Mouse (Mus musculus): ENCODE data around the gene Rnaseh1. TPM values are rescaled to one million over a fixed set of nuclear protein-coding genes. Genes with fewer than 3 reads are reported as not detected.

The Rnaseh1 gene
- polyA plus RNA-seq (2015; fragmentation: Nextera tagmentation; extraction: Ambion mirVana), result 17.3 and 20.4 TPM in 2 replicates

DNA sequence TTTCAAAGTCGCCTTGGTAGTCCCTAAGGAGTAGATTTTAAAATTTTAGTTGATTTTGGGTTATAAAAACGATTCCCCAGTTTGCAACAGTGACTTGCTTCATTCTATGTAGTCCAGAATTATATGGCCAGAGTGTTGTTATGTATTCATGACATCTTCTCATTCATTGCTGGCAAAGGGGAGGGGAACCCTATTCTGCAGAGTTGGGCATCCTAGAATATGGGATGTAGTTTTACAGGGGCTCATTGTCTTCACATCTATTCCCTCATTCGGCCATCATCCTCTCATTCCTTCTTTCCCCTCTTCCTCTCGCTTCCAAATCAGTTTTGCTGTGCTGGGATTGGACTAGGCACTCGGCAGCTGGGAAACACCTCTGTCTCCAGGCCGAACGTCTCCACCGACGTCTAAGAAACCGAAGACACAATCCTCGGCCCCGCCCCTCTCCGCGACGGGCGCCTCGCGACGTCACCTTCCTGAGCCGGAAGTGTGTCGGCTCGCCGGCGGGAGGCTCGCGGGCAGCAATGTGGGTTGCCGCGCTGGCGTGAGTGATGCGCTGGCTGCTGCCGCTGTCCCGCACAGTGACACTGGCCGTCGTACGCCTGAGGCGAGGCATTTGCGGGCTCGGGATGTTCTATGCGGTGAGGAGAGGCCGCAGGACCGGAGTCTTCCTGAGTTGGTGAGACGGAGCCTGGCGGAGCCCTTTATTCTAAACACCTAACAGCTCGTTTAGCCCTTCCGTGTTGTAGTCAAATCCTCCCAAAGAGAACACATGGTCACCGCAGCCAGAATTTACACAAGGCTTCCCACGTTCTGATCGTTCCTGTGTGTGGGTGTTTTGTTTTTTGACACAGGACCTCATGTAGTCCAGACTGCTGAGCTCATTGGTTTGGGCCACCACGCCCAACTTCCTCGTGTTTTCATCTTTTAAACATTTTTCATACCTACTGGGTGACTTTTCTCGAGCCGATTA, at the start of gene Rnaseh1:
Gene Rnaseh1 (plus strand): TSS at position 462 of the 970 bp plus-strand sequence.
- Histone ChIP-seq H3K9ac (peak within 1 kb of the TSS; percentile 76), H3K27me3 (no peaks in the 10 kb centered on the region), H3K4me1 (replicated peaks) (peaks cover 12% of the 10 kb centered on the region), H3K4me2 (peak within 1 kb of the TSS; percentile 69), H3K27ac (peak within 1 kb of the TSS; percentile 50), H3K9me3 (replicated peaks) (no peaks in the 10 kb centered on the region), H3K36me3 (peaks cover 7% of the 10 kb centered on the region; the same call in 1 of the 2 replicates), H3K4me3 (peak within 1 kb of the TSS; percentile 90)
- 1% methylated on average over 52 of the region's 52 CpGs for WGBS
- ATAC-seq (replicated peaks; ENCODE audit: insufficient number of reproducible peaks, insufficient read depth, low FRiP score, low read depth), result peak; percentile 85

DNA sequence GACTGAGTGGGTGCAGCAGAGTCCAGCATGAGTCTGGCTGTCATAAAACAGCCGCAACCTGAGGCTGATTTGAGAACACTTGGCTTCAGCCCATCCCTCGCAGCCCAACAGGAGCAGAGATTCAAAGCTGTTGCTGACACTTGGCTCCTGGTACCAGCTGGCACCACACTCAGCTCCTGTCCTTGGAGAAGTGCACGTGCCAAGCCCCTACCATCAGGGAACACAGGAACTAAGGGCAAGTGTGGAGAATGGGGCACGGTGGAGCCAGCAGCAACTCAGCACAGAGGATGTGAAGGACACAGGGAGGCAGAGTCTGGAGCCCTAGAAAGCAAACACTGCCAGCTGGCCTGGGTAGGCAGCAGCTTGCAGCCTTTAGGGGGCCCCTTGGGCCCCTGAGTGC, 47.1 kb upstream of the Rnaseh1 start:
- H3K27ac ChIP-seq, result no peak overlapping the region
- H3K36me3 ChIP-seq, result no peaks in the 10 kb centered on the region
- WGBS, result 20% methylated on average over 4 of the region's 4 CpGs
- H3K4me3 ChIP-seq, result no peak overlapping the region
- ATAC-seq (replicated peaks; ENCODE audit: insufficient number of reproducible peaks, insufficient read depth, low FRiP score, low read depth), result no peak; the same call in 1 of the 2 replicates
- no peak overlapping the region for H3K4me2 ChIP-seq
- H3K27me3 ChIP-seq, result no peaks in the 10 kb centered on the region
- H3K4me1 ChIP-seq (replicated peaks), result peaks cover 14% of the 10 kb centered on the region
- no peak overlapping the region for H3K9ac ChIP-seq
- H3K9me3 ChIP-seq (replicated peaks), result no peaks in the 10 kb centered on the region

DNA sequence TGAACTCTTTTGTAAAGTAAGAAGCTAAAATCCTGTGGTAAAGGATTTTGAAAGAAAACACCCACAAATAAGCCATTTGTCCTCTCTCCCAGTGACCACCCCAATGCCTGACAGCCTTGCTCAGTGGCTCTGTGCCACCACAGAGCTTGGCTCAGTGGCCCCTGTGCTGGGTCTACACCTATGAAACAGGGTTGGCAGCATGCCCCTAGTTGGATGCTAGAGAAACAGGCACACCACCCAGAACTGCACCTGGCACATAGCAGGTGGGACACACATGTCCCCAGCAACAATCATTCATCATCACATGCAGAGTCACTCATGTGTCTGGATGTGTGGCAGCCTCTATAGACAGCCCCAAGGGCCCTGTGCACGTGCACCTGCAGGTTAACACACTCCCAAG, 45.9 kb upstream of the Rnaseh1 start:
- peaks cover 17% of the 10 kb centered on the region for H3K4me1 ChIP-seq (replicated peaks)
- H3K9ac ChIP-seq, result no peak overlapping the region
- no peak overlapping the region for H3K4me2 ChIP-seq
- WGBS, result 55% methylated on average over 1 of the region's 1 CpGs
- no peak overlapping the region for H3K27ac ChIP-seq
- no peaks in the 10 kb centered on the region for H3K9me3 ChIP-seq (replicated peaks)
- no peak overlapping the region for H3K4me3 ChIP-seq
- no peaks in the 10 kb centered on the region for H3K27me3 ChIP-seq
- H3K36me3 ChIP-seq, result no peaks in the 10 kb centered on the region
- ATAC-seq (replicated peaks; ENCODE audit: insufficient number of reproducible peaks, insufficient read depth, low FRiP score, low read depth), result no peak

DNA sequence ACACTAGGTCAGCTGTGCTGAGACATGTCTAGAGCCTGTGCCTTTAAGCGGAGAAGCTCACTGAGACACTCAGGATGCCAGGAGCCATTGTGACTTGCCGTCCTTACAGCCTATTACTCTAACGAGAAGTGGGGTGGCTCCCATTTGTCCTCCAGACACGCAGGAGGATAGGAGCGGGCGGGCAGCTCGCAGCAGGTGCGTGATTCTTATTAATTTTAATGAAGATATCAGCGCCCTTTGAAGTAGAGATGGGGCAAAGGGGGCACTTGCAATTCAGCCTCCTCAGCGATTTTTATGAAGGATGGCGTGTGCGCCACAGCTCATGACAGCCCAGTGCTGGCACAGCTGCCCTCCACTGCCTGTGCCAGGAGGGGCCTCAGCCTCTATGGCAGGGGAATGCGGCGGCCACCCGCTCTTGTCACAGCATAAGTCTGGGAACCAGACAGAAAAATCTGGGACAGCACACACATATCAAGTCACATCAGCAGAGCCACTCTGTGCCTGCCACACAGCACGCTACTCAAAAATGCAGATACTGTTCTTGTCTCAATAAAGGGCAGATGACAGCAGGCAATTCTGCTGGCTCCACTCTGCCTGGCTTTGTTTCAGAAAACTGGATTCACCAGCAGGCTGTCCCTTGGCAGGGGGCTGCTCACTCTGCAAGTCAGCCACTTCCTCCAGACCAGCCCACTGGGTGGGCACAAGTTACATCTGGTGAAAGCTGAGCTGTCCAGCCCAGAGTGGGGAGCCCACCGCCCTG, 41.7 kb upstream of the Rnaseh1 start:
- no peaks in the 10 kb centered on the region for H3K9me3 ChIP-seq (replicated peaks)
- H3K4me1 ChIP-seq (replicated peaks), result peaks cover 10% of the 10 kb centered on the region
- 51% methylated on average over 17 of the region's 17 CpGs for WGBS
- no peak overlapping the region for H3K4me3 ChIP-seq
- peak overlapping the region; percentile 25; the same call in 1 of the 2 replicates for H3K9ac ChIP-seq
- H3K27me3 ChIP-seq, result no peaks in the 10 kb centered on the region
- H3K4me2 ChIP-seq, result peak overlapping the region; percentile 23; the same call in 1 of the 2 replicates
- peak; percentile 63 for ATAC-seq (replicated peaks; ENCODE audit: insufficient number of reproducible peaks, insufficient read depth, low FRiP score, low read depth)
- no peaks in the 10 kb centered on the region for H3K36me3 ChIP-seq
- H3K27ac ChIP-seq, result no peak overlapping the region

DNA sequence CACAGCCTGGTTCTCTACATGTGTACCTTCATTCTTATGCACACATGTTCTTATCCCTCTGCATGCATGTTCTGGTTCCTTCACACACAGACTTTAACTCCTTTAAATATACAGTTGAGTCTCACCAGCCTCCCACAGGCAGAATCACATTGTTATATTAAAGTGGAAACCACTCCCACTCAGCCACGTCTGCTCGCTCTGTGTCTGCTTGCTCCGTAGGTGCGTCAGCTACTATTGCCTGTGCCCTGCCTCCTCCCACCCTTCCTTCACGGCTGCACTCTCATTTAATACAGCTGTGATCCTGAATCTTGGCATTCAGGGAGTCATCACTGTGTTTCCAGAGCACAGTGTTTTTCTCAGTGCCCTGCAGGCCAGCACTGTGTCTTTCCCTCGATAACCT, 37.0 kb upstream of the Rnaseh1 start:
- no peak overlapping the region for H3K9ac ChIP-seq
- no peak overlapping the region for H3K4me2 ChIP-seq
- H3K36me3 ChIP-seq, result no peaks in the 10 kb centered on the region
- no peak for ATAC-seq (replicated peaks; ENCODE audit: insufficient number of reproducible peaks, insufficient read depth, low FRiP score, low read depth)
- WGBS, result 58% methylated on average over 6 of the region's 6 CpGs
- no peaks in the 10 kb centered on the region for H3K9me3 ChIP-seq (replicated peaks)
- peaks cover 9% of the 10 kb centered on the region for H3K4me1 ChIP-seq (replicated peaks)
- H3K4me3 ChIP-seq, result no peak overlapping the region
- no peaks in the 10 kb centered on the region for H3K27me3 ChIP-seq
- no peak overlapping the region for H3K27ac ChIP-seq

DNA sequence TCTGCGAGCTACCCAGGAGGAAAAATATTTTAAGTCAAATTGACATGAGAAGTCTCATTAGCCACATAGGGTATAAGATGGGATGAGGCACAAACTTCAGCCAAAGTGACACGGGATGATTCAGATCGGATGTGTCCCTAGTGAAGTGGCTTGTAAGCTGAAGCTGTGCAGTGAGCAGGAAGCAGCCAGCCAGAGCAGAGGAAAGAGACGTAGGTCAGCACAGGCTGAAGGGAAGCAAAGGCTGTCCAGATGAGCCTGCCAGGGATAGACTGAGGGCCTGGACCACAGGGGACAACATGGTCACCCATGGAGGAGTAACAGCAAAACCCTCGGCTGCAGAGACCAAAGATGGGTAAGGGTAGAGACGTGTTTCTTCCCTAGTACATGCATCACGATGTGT, 35.0 kb upstream of the Rnaseh1 start:
- H3K9ac ChIP-seq, result no peak overlapping the region
- no peak overlapping the region for H3K4me2 ChIP-seq
- no peak overlapping the region for H3K27ac ChIP-seq
- H3K27me3 ChIP-seq, result no peaks in the 10 kb centered on the region
- no peak overlapping the region for H3K4me3 ChIP-seq
- no peaks in the 10 kb centered on the region for H3K4me1 ChIP-seq (replicated peaks)
- no peak for ATAC-seq (replicated peaks; ENCODE audit: insufficient number of reproducible peaks, insufficient read depth, low FRiP score, low read depth)
- no peaks in the 10 kb centered on the region for H3K36me3 ChIP-seq
- 65% methylated on average over 7 of the region's 7 CpGs for WGBS
- no peaks in the 10 kb centered on the region for H3K9me3 ChIP-seq (replicated peaks)

DNA sequence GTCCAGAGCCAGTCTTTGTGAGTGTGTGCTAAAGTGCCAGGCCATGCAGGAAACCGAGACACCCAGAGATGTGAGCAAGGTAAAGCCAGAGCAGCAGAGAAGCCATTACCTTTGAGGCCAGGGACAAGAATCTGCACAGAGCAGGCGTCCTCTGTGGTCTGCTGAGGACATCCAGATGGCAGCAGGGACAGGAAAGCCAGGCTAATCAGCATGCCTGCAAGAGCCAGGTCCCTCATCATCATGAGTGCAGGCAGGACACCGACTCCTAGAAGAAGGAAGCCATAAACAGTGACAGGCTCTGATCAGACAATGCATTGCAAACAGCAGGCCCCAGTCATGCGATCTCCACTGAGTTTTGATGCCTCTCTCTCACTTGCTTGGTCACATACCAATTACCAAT, 32.1 kb upstream of the Rnaseh1 start:
- H3K4me2 ChIP-seq, result no peak overlapping the region
- no peak for ATAC-seq (replicated peaks; ENCODE audit: insufficient number of reproducible peaks, insufficient read depth, low FRiP score, low read depth)
- no peak overlapping the region for H3K9ac ChIP-seq
- H3K4me1 ChIP-seq (replicated peaks), result peaks cover 11% of the 10 kb centered on the region
- H3K27ac ChIP-seq, result no peak overlapping the region
- 50% methylated on average over 4 of the region's 4 CpGs for WGBS
- H3K4me3 ChIP-seq, result no peak overlapping the region
- no peaks in the 10 kb centered on the region for H3K9me3 ChIP-seq (replicated peaks)
- no peaks in the 10 kb centered on the region for H3K27me3 ChIP-seq
- H3K36me3 ChIP-seq, result no peaks in the 10 kb centered on the region

DNA sequence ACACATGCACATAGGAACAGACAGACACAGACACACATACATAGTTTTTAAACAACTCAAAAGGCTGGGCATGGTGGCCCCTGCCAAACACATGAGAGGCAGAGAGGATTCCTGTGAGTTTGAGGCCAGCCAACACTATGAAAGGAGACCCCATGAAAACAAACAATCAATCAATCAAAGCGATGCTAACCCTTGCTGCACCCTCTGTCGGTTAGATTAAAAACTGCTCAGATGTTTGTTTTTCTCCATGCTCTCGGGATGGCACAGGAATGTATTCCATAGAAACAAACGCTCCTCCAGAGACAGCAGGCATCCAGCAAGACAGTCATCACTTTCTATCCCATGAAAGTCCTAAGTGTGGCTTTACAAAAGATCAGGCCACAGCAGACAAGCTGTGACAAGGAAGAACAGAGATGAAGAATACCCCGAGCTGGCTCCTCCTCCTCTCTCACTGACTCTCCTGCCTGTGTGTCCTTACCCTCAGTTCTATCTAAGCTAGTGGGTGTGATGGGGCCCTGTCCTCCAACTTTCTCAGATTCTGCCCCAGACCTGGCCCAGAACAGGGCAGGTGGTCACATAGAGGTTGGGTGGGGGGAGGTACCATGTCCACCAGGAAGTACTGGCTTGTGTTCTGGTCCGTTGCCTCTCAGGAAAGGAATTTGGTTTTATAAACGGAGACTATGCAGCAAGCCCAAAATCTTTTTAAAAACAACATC, 27.8 kb upstream of the Rnaseh1 start:
- Histone ChIP-seq H3K9me3 (replicated peaks) (no peaks in the 10 kb centered on the region), H3K36me3 (no peaks in the 10 kb centered on the region), H3K4me3 (peak overlapping the region; percentile 11), H3K4me1 (replicated peaks) (peaks cover 22% of the 10 kb centered on the region), H3K9ac (no peak overlapping the region), H3K27ac (peak overlapping the region; percentile 40; the same call in 1 of the 2 replicates), H3K4me2 (peak overlapping the region; percentile 48), H3K27me3 (no peaks in the 10 kb centered on the region)
- WGBS, result 9% methylated on average over 7 of the region's 7 CpGs
- ATAC-seq (replicated peaks; ENCODE audit: insufficient number of reproducible peaks, insufficient read depth, low FRiP score, low read depth), result no peak

DNA sequence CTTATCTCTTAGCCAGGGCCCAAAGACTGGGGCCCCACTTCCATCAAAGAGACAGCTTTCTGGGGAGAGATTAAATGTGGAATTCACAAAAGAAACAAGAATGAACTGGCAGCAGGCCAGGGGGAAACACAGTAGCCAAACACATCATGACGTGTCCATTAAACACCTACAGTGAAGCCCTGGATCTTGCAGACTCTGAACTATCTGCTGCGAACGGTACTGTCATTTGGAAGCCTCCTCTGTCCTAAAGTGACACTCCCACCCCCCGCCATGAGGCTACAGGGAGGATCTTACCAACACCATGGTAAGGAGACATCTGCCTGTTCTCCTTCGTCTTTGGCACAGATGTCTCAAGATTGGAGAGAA, 27.3 kb upstream of the Rnaseh1 start:
- Histone ChIP-seq H3K9ac (no peak overlapping the region), H3K27me3 (no peaks in the 10 kb centered on the region), H3K27ac (peak overlapping the region; percentile 50), H3K4me3 (peak overlapping the region; percentile 11; the same call in 1 of the 2 replicates), H3K36me3 (no peaks in the 10 kb centered on the region), H3K4me1 (replicated peaks) (peaks cover 22% of the 10 kb centered on the region), H3K9me3 (replicated peaks) (no peaks in the 10 kb centered on the region), H3K4me2 (peak overlapping the region; percentile 48)
- 17% methylated on average over 5 of the region's 5 CpGs for WGBS
- ATAC-seq (replicated peaks; ENCODE audit: insufficient number of reproducible peaks, insufficient read depth, low FRiP score, low read depth), result no peak

DNA sequence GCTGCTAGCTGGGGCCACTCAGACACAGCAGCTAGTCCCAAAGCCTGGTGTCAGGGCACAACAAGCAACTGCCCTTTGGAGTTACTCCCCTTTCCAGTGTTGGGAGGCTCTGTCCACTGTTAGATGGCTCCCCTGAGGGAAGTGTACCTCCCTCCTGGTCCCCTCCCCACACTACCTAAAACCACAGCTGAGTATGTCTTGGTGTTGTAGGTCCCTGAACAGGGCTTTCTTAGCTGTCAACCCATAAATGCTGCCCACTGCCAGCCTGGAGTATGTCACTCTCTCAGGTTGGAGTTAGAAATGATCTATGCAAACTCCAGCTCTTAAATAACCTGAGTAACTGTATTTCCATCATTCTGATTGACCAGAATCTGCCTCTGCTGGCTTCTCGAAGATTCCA, 26.8 kb upstream of the Rnaseh1 start:
- H3K27me3 ChIP-seq, result no peaks in the 10 kb centered on the region
- H3K27ac ChIP-seq, result peak overlapping the region; percentile 50
- no peak overlapping the region for H3K9ac ChIP-seq
- H3K4me2 ChIP-seq, result peak overlapping the region; percentile 48
- no peak for ATAC-seq (replicated peaks; ENCODE audit: insufficient number of reproducible peaks, insufficient read depth, low FRiP score, low read depth)
- H3K4me3 ChIP-seq, result no peak overlapping the region
- H3K9me3 ChIP-seq (replicated peaks), result no peaks in the 10 kb centered on the region
- WGBS, result 58% methylated on average over 1 of the region's 1 CpGs
- no peaks in the 10 kb centered on the region for H3K36me3 ChIP-seq
- peaks cover 22% of the 10 kb centered on the region for H3K4me1 ChIP-seq (replicated peaks)

DNA sequence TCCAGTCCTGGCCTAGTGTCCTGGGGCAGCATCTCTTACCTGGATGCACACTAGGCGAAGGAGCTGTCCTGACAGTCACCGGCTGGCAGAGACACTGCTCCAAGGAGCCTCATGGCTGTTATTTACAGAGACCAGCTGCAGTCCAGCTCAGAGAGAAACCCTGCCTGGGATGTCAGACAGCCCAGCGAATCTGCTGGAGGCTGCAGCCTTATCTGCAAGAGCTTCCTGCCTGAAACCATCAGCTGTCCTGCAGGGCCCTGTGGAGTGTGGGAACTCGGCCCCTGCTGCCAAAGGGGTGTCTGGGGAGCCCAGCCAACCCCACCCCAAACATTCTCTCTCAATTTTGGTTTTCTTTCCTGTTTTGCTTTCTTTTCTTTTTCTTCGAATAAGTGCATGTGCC, 26.2 kb upstream of the Rnaseh1 start, which contains the start of gene Colec11:
Gene Colec11 (minus strand): TSS at position 183 of the 400 bp plus-strand sequence.
- Histone ChIP-seq H3K4me3 (no peak within 1 kb of the TSS), H3K4me2 (peak within 1 kb of the TSS; percentile 48), H3K9me3 (replicated peaks) (no peaks in the 10 kb centered on the region), H3K27me3 (no peaks in the 10 kb centered on the region), H3K27ac (peak within 1 kb of the TSS; percentile 50), H3K36me3 (peaks cover 3% of the 10 kb centered on the region; the same call in 1 of the 2 replicates), H3K9ac (no peak within 1 kb of the TSS), H3K4me1 (replicated peaks) (peaks cover 22% of the 10 kb centered on the region)
- WGBS, result 19% methylated on average over 5 of the region's 5 CpGs
- ATAC-seq (replicated peaks; ENCODE audit: insufficient number of reproducible peaks, insufficient read depth, low FRiP score, low read depth), result peak; percentile 68
